Mouse (Mus musculus) heart, postnatal 0 days (tissue): Measurements from ENCODE around the gene Ppp1r14c.

Experiments
- CTCF ChIP-seq: IDR thresholded peaks from 2 replicates; pipeline ENCODE4 v1.5.1; 2016; ENCODE audit warnings: antibody characterized with exemption, control low read depth, low read depth
- EP300 ChIP-seq: IDR thresholded peaks from 2 replicates; pipeline ENCODE4 v1.6.1; 2016; ENCODE audit warnings: antibody characterized with exemption, low read depth

DNA sequence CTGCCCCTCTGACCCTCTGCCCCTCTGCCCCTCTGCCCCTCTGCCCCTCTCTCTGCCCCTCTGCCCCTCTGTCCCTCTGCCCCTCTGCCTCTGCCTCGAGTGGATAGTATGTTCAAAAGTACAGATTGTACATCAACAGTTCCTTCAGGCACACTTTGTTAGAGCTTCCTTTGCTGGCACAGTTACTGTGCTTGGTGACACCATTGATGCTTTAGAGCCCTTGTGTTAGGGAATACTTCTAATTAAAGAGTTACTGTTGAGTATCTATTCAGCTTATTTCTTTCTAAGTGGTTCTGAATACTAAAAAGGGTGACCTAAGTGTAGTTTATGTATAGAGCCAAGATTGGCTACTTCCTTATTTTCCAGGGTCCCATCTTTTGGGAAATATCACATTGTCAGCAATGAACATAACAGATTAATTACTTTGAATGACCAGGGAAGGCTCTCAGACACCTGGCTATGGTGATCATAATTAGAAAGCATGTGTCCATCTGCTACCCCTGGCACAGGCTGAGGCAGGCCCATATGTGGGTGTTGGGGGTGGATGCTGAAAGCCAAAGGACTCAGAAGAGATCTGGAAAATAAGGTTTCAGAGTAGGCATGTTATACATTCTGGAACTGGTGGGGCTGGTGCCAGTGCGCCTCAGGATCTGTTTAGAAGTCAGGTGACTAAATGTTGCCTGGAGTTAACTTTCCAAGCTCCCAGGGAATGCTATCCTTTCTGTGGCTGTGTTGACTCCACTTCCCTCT is 75.0 kb downstream of the Ppp1r14c start:
- TF ChIP-seq CTCF (no peak), EP300 (no peak)
